Mouse (Mus musculus) spleen, postnatal 14 days (tissue): Measurements from ENCODE around the gene Twsg1.
"Not testable (repeated sequence)": the region's sequence is repeated elsewhere in the genome, so short reads cannot be mapped to it uniquely, and the experiment has no call there.

Experiments used
- DNase-seq, 2 experiments: peaks; one replicate each; pipeline ENCODE4 v3.0.0; 2021 to 2022; ENCODE audit warnings: low spot score in 2 of 2

The Twsg1 gene

DNA sequence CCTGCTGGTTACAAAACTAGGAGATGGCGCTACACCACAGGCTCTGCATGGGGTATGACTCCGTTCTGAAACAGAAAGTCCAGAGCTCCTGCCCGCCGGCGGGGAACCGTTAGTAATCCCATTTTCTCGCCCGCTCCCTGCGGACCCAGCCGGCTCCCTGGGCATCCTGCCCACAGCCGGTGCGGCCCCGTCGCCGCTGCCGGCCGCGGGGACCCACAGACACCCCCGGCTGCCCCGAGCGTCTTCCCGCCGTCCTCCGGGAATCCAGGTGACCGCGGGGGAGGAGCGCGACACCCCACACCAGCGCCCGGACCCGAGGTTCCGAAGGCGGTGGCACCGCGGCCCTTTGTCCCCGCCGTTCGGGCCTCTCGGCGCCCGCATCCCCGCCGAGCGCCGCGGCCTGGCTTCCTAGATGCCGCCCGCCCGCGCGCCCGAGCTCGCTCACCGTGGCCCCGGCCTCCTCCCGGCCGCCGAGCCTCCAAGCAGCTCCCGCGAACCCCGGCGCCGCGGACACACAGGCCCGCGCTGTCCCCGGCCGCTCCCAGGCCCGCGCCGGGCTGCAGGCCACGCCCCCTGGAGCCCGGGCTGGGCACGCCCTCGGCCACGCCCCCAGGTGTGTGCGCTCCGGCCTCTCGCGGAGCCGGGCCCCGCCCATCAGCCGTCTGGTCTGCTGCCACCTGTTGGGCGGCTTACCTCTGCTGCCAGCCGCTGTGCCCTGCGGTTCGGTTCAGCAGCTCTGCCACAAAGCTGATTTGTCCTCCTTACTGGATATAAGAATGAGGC lies at the start of gene Twsg1:
Gene Twsg1, minus strand, starts transcription at position 605 of the 783 bp plus-strand sequence.
- DNase-seq = peak; percentile 94 to 96

DNA sequence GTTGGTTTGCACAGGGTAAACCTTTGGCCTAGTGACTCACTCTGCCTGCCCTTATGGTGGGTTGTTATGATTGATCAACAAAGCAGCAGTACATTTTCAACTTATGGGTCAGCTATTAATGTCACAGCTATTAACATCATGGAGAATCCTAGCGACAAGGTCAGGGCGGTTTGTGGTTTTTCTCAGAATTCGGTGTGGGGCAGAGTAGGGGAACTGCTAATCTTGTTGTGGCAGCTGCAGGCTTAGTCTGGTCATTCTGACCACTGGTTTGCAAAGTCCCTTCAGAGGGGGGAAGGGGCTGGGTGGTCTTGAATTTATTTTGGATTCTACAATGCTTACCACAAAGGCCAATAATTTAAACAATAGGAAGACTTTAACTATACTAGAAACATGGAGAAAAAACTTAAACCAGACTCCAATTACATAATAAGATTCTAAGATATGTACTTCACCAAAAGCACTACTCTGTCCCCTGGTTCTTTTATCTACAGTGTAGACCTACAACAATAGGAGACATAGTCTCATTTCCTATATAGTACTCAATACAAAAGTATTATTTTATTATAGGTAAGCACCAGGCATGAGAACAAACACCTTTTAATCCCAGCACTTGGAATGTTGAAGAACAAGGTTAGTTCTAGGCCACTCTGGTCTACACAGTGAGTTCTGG lies 37.3 kb upstream of the Twsg1 start:
- no peak for DNase-seq

DNA sequence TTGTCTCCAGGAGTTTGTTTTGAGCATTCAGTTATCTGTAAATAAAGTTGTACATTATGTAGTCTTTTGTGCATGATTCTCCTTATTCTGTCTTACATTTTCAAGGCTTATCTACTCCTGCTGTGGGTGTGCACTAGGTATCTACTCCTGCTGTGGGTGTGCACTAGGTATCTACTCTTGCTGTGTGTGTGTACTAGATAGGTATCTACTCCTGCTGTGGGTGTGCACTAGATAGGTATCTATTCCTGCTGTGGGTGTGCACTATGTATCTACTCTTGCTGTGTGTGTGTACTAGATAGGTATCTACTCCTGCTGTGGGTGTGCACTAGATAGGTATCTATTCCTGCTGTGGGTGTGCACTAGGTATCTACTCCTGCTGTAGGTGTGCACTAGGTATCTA lies 25.7 kb upstream of the Twsg1 start:
- not testable (repeated sequence) for DNase-seq

DNA sequence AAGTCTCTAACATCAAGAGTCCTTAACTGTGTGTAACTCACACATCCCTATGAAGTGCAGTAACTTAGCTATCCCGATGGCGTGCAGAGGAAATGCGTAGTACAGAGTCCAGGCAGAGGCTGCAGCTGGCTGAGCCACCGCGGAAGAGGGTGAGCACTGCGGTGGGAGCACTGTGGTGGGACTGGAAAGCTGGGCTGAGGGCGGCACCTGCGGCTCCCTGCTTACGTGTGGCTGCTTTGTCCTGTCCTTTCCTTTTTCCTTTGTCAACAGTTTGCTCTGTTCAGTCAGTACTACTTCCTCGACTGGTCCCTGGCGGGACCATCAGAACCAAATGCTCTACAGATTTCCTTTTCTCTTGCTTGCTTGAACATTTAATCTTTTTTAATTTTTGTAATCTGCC lies 16.7 kb upstream of the Twsg1 start:
- DNase-seq = no peak

DNA sequence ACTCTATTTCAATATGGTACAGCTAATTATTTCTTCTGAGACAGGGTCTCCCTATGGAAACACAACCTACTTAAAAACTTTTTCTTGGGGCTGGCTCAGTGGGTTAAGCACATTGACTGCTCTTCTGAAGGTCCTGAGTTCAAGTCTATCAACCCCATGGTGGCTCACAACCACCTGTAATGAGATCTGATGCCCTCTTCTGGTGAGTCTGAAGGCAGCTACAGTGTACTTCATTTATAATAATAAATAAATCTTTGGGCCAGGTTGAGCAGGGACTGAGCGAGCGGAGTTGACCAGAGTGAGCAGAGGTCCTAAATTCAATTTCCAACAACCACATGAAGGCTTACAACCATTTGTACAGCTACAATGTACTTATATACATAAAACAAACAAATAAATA lies 11.2 kb upstream of the Twsg1 start:
- no peak for DNase-seq

DNA sequence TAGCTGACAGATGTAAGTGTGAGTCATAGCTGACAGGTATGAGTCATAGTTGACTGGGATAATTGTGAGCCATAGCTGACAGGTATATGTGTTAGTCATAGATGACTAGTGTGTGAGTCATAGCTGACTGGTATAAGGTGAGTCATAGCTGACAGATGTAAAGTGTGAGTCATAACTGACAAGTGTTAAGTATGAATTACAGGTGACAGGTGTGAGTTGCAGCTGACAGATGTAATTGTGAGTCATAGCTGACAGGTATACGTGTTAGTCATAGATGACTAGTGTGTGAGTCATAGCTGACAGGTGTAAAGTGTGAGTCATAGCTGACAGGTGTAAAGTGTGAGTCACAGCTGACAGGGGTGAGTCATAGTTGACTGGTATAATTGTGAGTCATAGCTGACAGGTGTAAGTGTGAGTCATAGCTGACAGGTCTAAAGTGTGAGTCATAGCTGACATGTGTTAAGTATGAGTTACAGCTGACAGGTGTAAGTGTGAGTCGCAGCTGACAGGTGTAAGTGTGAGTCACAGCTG lies 10.6 kb upstream of the Twsg1 start:
- DNase-seq = no peak

DNA sequence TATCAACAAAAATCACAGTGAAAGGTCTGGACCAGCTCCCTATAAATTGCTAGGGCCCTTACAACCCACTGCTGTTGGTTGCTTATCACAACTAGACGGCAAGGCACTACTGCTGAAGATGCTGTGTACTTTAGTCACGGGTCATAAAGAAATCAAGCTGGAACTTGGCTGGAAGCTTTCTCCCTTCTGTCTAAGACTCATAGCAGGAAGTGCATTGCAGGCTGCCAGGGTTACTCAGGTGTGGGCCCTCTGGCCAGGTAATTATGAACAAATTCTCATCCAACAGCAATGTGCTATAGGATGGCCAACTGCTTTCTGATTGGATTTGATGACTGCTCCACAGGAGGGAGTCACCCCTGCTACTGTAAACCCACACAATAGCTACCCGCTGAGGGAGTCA lies 8.0 kb upstream of the Twsg1 start:
- no peak for DNase-seq

DNA sequence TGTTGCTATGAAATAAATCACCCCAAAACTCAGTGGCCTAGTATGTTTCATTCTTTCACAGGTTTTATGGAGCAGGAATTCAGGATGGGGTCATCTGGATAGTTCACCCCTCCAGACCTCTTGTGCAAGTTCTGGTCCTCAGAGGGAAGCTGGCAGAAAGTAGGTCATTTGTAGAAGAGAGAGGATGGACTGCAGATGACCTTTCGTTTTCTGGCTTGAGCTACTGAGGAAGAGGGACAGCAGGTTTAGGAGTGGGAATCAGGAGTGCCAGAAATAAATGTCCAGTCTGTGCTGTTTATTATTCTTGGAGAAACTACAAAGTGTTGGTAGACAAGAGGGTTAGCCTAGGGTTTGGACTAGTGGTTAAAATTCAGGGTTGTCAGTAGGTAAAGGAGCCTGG lies 7.3 kb upstream of the Twsg1 start:
- DNase-seq = no peak

DNA sequence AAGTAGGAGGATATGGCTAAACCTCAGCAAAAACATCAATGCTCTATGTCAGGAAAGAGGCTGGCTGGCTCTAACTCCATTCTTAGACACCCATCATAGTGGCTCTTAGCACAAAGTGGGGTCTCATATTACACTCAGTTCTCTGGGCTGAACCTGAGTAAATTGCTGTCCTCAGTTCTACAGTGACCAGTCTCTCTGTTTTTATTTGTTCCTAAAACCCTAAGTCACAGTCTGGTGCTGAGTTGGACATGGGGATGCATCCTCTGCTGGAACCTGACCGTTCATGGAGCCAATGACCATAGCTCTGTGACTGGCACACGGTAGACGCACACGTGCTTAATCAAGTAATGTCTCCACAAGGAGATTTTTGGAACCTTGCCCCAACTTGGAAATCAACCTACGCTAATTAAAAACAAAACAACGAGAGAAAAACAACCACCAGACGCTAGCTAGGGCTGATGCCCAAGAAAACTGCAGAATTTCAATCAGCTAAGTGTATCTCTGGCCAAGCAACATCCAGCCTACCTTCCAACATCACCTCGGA lies 6.8 kb upstream of the Twsg1 start:
- DNase-seq = no peak

DNA sequence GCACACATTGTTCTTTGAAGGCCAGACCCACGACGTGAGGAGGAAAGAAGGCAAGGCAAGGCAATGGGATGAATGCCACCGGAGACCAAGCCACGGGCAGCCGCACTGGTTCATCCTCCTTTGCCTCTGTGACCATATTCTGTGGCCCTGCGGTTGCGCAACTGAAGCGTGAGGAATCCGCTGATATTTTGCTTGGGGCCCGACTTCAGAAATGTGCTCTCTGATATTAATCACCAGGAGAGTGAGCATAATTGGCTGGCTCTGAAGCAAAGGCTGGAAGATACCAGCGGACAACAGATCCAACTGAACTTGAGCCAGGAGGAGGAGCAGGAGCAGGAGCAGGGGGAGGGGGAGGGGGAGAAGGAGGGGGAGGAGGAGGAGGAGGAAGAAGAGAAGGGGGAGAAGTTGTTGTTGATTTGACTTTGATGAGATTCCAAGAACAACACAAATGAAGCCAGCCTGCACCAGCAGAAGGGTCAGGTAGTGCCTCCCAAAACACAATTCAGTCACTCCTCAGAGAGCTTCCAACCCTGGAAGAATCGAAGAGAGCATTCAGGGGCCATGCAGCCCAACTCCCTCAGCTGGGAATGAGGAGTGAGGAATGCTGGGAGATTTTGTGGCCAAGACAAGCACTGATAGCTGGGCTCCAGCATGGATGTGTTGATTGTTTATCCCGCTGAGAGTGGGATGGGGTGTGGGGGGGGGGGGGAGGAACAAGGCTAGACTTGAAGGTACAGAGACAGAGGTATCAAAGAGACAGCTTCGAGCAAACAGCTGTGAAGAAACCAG lies 6.2 kb upstream of the Twsg1 start:
- no peak for DNase-seq

DNA sequence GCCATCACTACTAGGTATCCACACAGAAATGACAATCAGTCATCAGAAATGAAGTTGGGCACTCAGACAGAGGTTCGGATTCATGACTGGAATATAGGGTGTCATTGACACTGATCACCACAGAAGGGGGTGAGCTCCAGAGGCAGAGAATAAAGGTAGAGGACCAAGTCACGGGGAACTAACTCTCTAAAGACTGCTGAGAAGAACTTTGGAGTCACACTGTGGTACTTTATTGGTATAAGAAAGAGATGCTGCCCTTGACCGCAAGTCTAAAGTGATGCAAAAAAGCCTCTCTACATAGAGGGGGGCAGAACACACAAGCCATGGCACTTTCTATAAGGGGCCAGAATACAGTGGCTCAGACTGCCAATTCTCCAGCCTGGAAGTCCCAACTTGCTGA lies 5.1 kb upstream of the Twsg1 start:
- no peak for DNase-seq

DNA sequence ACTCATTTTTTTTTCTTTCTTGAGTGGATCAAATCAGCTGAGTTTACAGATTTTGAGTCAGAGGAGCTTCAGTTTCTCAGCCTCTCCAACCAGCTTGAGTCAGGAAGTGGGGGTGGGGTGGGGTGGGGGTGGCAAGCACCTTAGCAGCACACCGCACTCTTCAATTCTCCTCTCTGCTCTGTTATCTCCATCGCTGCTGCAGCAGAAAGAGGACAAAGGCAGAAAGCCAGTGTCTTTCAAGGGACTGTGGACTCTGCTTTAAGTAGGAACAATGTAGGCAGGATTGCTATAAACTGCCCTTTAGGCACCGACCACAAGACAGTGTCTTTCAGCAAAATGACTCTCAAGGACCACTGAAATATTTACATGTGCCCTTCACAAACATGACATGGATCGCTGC lies 2.9 kb upstream of the Twsg1 start:
- no peak for DNase-seq

DNA sequence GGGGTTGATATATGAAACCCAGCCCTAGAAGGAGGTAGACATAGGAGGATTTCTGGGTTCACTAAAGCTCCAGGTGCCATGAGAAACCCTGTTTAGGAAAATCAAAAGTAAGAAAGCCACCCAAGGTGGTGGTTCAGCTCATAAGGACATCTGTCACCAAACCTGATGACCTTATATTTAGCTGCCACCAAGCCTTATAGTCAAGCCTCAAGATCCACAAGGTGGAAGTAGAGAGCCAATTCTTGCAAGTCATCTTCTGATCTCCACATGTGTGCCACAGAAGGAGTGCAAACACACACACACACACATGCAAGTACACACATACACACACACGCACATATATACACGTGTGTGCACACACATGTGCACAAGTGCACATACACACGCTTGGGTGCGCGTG lies 1.1 kb upstream of the Twsg1 start:
- no peak for DNase-seq

DNA sequence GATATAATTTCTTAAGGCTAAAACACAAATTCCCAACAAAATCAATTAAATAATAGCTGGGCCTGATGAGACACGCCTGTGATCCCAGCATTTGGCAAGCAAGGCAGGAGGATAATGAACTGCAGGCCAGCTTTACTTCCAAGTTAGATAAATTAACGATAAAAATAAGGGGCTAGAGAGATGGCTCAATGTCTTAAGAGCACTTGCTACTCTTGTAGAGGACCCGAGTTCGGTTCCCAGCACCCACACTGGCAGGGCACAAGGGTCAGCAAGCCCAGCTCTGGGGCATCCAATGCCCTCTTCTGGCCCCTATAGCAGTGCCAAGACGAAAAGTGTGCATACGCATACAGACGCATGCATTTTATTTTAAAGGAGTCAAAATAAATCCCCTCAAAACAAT lies 843 bp downstream of the Twsg1 start:
- DNase-seq = no peak

DNA sequence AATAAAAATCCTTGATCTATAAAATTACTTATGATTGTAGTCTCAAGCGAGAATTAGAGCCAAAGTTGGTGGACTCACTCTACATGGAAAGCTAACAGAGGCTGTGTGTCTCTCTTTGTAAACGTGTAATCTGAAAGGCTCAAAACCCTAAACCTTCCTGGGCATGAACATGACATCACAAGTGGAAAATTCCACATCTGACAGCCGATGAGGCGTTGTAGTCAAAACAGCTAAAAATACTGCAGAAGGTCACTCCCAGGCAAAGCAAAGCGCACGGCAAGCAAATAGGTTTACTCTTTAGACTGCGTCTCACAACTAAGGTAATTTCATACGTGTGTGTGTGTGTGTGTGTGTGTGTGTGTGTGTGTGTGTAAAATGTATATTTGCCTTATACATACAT lies 3.7 kb downstream of the Twsg1 start:
- no peak for DNase-seq

DNA sequence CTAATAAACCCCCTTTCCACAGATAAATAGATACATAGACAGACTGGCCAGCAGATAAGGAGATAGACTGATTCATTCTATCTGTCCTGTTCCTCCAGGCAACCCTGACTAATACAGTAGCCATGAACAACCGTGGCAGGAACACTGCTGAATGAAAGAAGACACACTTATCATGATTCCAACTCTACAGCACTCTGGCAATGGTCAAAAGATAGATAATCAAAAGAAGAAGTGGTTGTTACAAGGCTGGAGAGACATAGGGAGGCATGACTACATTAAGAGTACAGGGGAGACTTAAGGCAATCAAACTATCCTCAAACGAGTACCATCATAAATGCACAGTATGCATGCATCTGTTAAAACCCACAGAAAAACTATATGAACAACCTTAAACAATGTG lies 5.6 kb downstream of the Twsg1 start:
- no peak for DNase-seq

DNA sequence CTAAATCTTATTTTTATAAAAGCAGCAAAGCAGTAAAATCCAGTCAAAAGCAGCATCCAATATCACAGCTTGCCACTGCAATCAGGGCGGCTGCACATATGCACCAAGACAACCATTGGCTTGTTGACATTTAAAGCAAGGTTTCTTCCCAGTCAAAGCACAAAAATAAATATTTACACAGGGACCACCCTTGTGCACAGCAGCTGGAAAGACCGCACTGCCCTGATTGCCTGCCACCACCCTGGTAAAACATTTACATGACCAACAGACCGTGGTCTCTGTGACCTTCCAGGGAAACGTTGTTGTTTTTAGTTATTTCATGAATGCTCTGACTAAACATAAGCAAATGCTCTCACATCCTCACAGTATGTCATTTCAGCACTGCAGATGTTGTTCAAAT lies 8.6 kb downstream of the Twsg1 start:
- DNase-seq = no peak

DNA sequence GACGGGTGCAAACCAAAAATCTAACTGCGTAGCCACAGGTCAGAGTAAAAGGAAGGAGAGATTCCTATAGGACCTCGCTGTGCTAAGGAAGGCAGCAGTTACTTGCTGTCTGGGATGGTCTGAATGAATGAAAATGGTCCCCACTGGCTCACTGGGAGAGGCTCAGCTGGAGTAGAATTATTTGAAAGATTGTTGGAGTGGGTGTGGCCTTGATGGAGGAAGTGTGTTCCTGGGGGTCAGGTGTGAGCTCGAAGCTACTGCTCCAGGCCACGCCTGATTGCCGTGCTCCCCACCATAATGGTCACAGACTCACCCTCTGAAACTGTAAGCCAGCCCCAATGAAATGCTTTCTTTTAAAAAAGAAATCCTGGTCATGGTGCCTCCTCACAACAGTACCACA lies 9.8 kb downstream of the Twsg1 start:
- DNase-seq = no peak

DNA sequence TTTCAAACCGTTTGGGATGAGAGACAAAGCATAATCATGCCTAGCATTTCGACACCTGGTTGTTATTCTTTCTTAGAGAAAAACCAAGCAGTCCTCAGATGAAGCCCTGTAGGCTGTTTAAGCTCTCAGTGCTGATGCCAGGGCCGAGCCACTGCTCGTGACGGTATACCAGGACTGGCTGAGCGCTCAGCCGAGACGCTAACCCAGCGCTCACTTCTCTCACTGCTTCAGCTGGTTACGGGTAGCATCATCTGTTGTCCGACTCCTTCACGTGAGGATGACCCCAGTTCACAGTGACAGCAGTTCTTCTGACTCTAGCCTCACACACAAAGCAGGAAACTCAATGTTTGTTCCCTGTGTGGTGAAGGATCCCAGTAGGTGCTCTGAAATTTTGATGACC lies 10.8 kb downstream of the Twsg1 start:
- no peak for DNase-seq

DNA sequence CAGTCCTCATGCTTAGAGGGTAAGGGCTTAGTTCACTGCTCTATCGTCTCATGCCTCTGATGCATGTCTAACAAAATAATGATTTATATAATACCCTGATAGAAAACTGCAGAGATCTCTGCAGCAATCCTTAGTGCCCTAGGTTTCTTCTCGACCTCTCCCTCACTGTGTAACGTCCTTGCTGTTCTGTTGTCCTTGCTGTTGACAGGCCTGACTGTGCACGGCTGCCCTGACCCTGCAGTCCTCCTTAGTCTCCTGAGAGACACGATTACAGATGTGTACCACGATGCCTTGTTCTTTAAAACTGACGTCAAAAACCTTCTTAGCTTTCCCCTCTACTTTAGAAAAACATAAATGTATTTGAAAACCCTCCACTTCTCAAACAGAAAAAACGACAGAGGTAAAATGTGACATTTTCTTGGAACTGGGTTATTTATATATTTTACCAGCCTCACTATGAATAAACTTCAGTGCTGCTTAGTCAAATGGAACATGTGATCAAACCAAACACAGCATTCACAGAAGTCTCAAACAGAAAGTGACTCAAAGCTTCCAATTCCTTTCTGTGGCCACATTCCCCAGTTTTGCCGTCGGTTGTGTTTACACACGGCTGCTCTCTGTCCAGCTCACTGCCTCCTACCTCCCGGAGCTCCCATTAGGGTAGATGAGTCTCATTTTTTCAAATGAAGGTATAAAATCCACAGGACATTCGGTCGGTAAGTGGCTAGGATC lies 11.4 kb downstream of the Twsg1 start:
- no peak for DNase-seq

DNA sequence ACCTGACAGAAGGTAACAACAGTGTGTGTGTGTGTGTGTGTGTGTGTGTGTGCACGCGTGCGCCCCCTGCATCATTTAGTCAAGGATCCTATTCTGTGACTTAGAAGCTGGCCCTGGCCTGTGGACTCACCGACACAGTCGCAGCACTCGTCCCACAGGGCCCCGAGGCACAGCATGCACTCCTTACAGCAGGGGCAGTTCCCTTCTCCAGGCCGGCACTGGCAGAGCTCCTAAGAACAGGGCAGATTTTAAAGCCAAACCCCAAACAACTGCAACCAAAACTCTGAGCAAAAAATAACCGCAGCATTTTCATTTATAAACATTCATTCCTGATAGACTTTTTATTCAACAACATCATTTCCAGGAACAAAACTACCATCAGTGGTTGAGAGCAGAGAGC lies 13.4 kb downstream of the Twsg1 start:
- no peak for DNase-seq

DNA sequence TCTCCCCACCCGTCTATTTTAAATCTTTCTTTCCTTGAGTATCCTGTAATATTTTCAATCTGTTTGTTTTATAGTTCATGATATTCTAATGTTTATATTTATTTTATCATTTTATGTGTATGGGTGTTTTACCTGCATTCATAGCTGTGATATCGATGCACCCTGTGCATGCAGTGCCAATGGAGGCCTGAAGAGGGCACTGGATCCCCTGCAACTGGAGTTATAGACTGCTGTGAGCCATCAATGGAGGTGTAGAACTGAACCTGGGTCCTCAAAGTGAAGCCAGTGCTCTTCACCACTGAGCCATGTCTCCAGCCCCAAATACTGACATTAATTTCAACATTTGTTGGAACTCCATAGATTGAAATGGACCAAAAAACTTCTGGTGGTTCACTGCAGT lies 17.3 kb downstream of the Twsg1 start:
- DNase-seq = no peak
